Mouse (Mus musculus) forebrain, embryonic 10.5 days (tissue): ENCODE results near the gene Dnal4. TPM values are rescaled to one million over a fixed set of nuclear protein-coding genes. Genes with fewer than 3 reads are reported as not detected.

Experiments used
- DNase-seq: peaks from one replicate; pipeline ENCODE4 v3.0.0-alpha.2; 2017; ENCODE audit warnings: low spot score; ENCODE audit errors: extremely low spot score
- H3K27ac ChIP-seq: fragments of 300-500 bp; sonication (generic); 2 replicates; pipeline ENCODE4 v1.5.1; 2016; ENCODE audit warnings: mild to moderate bottlenecking
- H3K27me3 ChIP-seq: fragments of 300-500 bp; sonication (generic); 2 replicates; pipeline ENCODE4 v1.6.1; 2016; ENCODE audit warnings: mild to moderate bottlenecking; ENCODE audit not compliant: poor library complexity, severe bottlenecking
- H3K36me3 ChIP-seq: fragments of 300-500 bp; sonication (generic); replicated peaks from 2 replicates; pipeline ENCODE4 v1.6.1; 2016; ENCODE audit warnings: mild to moderate bottlenecking, moderate library complexity
- H3K4me1 ChIP-seq: fragments of 300-500 bp; sonication (generic); 2 replicates; pipeline ENCODE4 v1.6.1; 2016
- H3K4me3 ChIP-seq: fragments of 300-500 bp; sonication (generic); 2 replicates; pipeline ENCODE4 v1.5.1; 2016; ENCODE audit warnings: mild to moderate bottlenecking, moderate library complexity
- H3K9me3 ChIP-seq: fragments of 300-500 bp; sonication (generic); 2 replicates; pipeline ENCODE4 v1.6.1; 2016; ENCODE audit warnings: mild to moderate bottlenecking, moderate library complexity
- WGBS: fragments of 180-500 bp; shearing (Covaris S2); methylation state at CpG from one replicate; pipeline ENCODE4 v1.1.7; 2016; 5-methylcytosine and 5-hydroxymethylcytosine counted together
- polyA plus RNA-seq: library from polyadenylated mRNA; unstranded; fragments of >200 nt; fragmentation: Nextera tagmentation; extraction: Ambion mirVana; gene quantifications from 2 replicates; pipeline ENCODE4 v1.2.1, GENCODE M21; 2016

Gene Dnal4
- polyA plus RNA-seq, 1 experiment from 2014 or later, result 70.8 TPM

- Histone ChIP-seq H3K4me3 (no peak overlapping the region), H3K27me3 (peaks cover 68% of the 10 kb centered on the region), H3K4me1 (peaks cover 19% of the 10 kb centered on the region), H3K9me3 (no peaks in the 10 kb centered on the region), H3K36me3 (no peaks in the 10 kb centered on the region), H3K27ac (no peak overlapping the region)
- no peak for DNase-seq
- WGBS, result 65% methylated on average over 5 of the region's 5 CpGs
Measured at GRCm38 (mm10) chr15:79808658-79809057, 31.0 kb upstream of the Dnal4 start.

GRCm38 (mm10) chr15:79808114-79808513, 30.5 kb upstream of the Dnal4 start:
- H3K36me3 ChIP-seq, result no peaks in the 10 kb centered on the region
- no peak overlapping the region for H3K27ac ChIP-seq
- peaks cover 74% of the 10 kb centered on the region for H3K27me3 ChIP-seq
- no peak overlapping the region for H3K4me3 ChIP-seq
- no peaks in the 10 kb centered on the region for H3K9me3 ChIP-seq
- H3K4me1 ChIP-seq, result peaks cover 20% of the 10 kb centered on the region
- 38% methylated on average over 5 of the region's 5 CpGs for WGBS
- DNase-seq, result no peak

DNA sequence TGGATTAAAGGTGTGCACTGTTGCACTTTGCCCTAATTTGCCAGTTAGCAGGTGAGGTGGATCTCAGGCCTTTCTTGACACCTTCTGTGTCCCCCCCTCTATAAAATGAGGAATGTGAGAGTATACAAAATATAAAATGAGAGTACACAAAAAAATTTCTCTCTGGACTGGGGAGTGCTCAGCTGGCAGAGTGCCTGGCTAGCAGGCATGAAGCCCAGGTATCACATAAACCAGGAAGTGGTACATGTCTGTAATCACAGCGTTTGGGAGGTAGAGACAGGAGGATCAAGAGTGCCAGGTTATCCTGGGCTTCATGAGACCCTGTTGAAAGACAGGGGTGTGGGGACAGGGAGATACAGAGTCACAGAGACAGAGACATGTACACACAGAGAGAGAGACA, 29.4 kb upstream of the Dnal4 start:
- Histone ChIP-seq H3K36me3 (no peaks in the 10 kb centered on the region), H3K27ac (no peak overlapping the region), H3K4me3 (no peak overlapping the region), H3K4me1 (peaks cover 20% of the 10 kb centered on the region), H3K9me3 (no peaks in the 10 kb centered on the region), H3K27me3 (peaks cover 83% of the 10 kb centered on the region)
- WGBS, result 59% methylated on average over 1 of the region's 1 CpGs
- no peak for DNase-seq

DNA sequence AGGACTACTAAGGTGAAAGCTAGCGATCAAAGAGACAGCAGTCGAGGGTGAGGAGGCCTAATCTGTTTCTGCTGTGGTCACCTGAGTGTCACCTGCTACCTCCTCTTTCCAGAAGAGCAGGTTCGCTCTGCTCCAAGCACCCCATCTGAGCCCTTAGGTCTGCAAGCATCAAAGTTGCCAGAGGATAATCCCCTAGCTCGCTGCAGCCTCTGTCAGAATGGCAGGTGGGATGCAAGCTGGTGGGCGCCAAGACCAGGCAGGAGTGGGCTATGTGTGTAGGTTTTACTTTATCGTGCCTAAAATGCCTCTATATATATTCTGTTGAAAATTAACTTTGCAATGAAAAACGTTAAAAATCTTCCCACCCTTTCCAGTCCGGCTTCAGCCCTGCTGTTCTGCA, 27.6 kb upstream of the Dnal4 start:
- H3K27ac ChIP-seq, result 0 out of 2 replicates have a peak overlapping the region, but pooled peaks have one; percentile 79
- peaks cover 20% of the 10 kb centered on the region for H3K4me1 ChIP-seq
- 21% methylated on average over 8 of the region's 8 CpGs for WGBS
- no peaks in the 10 kb centered on the region for H3K36me3 ChIP-seq
- H3K4me3 ChIP-seq, result peak overlapping the region; percentile 73
- no peaks in the 10 kb centered on the region for H3K9me3 ChIP-seq
- peaks cover 92% of the 10 kb centered on the region for H3K27me3 ChIP-seq
- no peak for DNase-seq

DNA sequence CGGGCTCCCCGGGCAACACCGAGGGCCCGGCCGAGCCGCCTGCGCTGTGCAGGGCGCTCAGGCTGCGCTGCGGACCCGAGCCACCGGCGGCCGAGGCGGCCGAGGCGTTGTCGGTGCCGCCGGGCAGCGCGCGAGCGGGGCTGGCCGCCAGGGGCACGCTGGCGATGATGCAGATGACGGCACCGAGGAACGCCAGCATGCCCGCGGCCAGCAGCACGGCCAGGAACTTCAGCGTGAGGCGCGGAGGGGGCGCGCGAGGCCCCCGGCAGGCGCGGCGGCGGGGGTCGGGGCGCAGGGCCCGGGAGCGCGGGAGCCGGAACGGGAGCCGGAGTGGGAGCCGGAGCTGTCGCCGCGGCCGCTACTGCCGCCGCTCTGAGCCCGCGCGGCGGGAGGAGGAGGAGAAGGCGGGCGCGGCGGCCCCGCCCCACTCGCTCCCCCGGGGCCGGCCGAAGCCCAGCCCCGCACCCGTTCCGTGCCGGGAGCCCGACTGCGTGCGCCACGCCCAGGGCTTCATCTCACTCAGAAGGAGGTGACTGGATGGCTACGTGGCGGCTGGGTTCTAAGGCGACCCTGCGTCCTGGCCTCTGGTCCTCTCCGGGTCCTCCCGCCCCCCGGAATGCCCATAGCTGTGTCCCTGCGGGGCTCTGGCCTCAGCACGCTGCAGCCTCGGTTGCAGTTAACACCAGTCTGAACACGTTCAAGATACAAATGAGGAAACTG, 26.9 kb upstream of the Dnal4 start, which contains the start of gene Nptxr:
Nptxr (minus strand) TSS at position 415 of the 720 bp plus-strand sequence.
- H3K36me3 ChIP-seq, result no peaks in the 10 kb centered on the region
- peak; percentile 53 for DNase-seq
- H3K4me3 ChIP-seq, result peak within 1 kb of the TSS; percentile 73
- peak within 1 kb of the TSS; percentile 79 for H3K27ac ChIP-seq
- WGBS, result under 1% methylated on average over 90 of the region's 91 CpGs
- H3K27me3 ChIP-seq, result peaks cover 91% of the 10 kb centered on the region
- H3K9me3 ChIP-seq, result no peaks in the 10 kb centered on the region
- H3K4me1 ChIP-seq, result peaks cover 20% of the 10 kb centered on the region

- Histone ChIP-seq H3K36me3 (no peaks in the 10 kb centered on the region), H3K4me1 (peaks cover 20% of the 10 kb centered on the region), H3K27ac (peak overlapping the region; percentile 79), H3K9me3 (no peaks in the 10 kb centered on the region), H3K4me3 (peak overlapping the region; percentile 73), H3K27me3 (peaks cover 87% of the 10 kb centered on the region)
- DNase-seq, result no peak
- WGBS, result 5% methylated on average over 81 of the region's 81 CpGs
Measured at GRCm38 (mm10) chr15:79803533-79804351, 26.1 kb upstream of the Dnal4 start.

DNA sequence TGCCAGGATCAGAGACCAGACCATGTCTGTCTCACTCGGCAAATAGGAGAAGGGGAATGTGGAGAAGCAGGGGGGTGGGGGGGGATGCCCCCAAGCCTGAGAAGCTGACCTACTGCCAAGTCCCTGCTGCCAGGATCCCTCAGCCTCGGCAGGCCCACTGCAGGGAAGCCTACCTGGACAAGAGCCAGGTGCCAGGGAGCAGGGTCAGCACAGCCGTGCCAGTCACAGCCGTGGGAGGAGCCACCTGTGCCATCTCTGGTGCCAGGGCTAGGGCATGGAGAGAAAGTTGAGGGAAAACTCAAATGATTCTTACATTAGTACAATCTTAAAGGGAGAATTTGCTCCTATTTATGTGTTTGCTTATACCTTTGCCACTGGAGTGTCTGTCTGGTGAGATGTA, 24.7 kb upstream of the Dnal4 start:
- H3K4me1 ChIP-seq, result peaks cover 20% of the 10 kb centered on the region
- H3K36me3 ChIP-seq, result no peaks in the 10 kb centered on the region
- 81% methylated on average over 4 of the region's 4 CpGs for WGBS
- no peaks in the 10 kb centered on the region for H3K9me3 ChIP-seq
- no peak for DNase-seq
- no peak overlapping the region for H3K27ac ChIP-seq
- no peak overlapping the region for H3K4me3 ChIP-seq
- H3K27me3 ChIP-seq, result peaks cover 74% of the 10 kb centered on the region

DNA sequence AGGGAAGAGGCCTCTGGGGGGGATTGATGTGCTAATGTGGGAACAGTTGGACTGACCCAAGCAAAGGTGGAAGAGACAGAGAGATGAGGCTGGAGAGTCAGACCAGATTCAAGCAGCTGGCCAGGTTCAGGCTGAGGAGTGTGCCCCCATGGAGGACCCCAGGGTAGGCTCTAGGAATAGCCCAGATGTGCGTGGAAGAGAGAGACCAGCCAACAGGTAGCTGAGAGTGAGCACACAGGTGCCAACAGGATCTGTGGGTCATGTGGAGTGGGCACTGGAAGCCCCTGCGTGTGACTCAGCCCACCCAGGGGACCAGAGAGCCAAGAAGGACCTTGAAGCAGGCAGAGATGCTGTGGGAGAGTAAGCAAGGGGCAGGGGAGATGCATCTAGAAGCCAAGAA, 24.0 kb upstream of the Dnal4 start:
- 75% methylated on average over 2 of the region's 2 CpGs for WGBS
- H3K27me3 ChIP-seq, result peaks cover 68% of the 10 kb centered on the region

GRCm38 (mm10) chr15:79800701-79801100, 23.1 kb upstream of the Dnal4 start:
- peaks cover 58% of the 10 kb centered on the region for H3K27me3 ChIP-seq
- no peak for DNase-seq
- no peak overlapping the region for H3K27ac ChIP-seq
- WGBS, result 64% methylated on average over 11 of the region's 11 CpGs
- no peak overlapping the region for H3K4me3 ChIP-seq
- H3K9me3 ChIP-seq, result no peaks in the 10 kb centered on the region
- H3K4me1 ChIP-seq, result peaks cover 20% of the 10 kb centered on the region
- no peaks in the 10 kb centered on the region for H3K36me3 ChIP-seq

More for the DNA sequence above, 24.0 kb upstream of the Dnal4 start:
- Histone ChIP-seq H3K4me1 (peaks cover 20% of the 10 kb centered on the region), H3K4me3 (no peak overlapping the region), H3K27ac (no peak overlapping the region), H3K36me3 (no peaks in the 10 kb centered on the region), H3K9me3 (no peaks in the 10 kb centered on the region)
- no peak for DNase-seq

DNA sequence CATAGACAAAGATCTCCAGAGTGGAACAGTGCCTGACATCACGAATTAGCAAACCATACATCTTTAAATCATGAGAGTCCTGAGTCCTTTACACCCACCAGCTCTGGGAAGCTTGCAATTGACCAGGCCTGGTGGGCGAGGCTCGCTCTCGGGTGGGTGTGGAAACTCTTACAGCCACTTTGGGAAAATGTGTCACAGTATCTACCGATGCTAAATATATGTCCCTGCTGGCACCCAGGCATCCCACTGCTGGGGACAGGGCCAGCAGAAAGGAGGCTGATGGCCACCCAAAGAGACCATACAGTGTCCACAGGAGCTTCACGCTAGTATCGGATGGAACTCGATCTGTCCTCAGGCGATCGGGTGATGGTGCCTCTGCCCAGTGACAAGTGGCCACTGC, 20.9 kb upstream of the Dnal4 start:
- no peak for DNase-seq
- Histone ChIP-seq H3K27ac (no peak overlapping the region), H3K4me1 (peaks cover 3% of the 10 kb centered on the region; the same call in 1 of the 2 replicates), H3K27me3 (peaks cover 46% of the 10 kb centered on the region), H3K4me3 (no peak overlapping the region), H3K9me3 (no peaks in the 10 kb centered on the region), H3K36me3 (no peaks in the 10 kb centered on the region)
- WGBS, result 90% methylated on average over 10 of the region's 10 CpGs

DNA sequence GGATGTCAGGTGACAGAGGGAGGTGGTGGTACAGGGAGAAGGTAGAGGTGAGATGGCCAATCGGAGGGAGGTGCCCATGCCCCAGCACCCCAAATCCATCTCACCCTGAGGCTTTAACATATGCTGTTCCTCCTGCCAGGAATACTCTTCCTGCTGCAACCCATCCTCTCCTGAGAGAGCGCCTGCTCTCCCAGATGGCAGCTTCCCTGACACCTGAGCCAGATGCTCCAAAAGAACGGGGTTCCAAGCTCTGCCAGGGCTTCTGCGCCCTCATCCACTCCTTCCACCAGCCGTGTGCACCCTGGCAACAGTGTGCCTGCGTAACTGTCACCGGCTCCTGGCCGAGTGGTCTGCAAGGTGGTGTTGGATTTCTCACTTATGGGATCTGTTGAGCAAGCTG, 20.0 kb upstream of the Dnal4 start:
- H3K27ac ChIP-seq, result no peak overlapping the region
- H3K36me3 ChIP-seq, result no peaks in the 10 kb centered on the region
- DNase-seq, result no peak
- H3K27me3 ChIP-seq, result peaks cover 46% of the 10 kb centered on the region
- peaks cover 2% of the 10 kb centered on the region for H3K4me1 ChIP-seq
- no peaks in the 10 kb centered on the region for H3K9me3 ChIP-seq
- WGBS, result 87% methylated on average over 8 of the region's 8 CpGs
- no peak overlapping the region for H3K4me3 ChIP-seq

DNA sequence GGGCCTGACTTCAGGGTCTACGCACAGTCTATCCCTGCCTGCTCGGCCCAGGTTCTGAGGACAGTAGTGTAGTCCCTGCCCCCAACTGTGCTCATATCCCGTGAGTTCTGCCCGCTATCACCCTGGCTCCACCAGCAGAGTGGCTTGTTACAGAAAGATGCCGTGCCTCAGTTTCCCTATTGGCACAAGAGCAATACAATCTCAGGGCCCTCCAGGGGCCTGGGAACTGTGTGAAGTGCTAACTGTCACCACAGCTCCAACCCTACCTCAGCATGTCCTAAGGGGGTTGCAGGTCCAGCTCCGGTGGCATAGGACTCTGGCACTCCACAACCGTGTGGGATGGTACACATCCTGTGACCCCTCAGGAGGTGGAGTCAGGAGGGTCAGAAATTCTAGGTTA, 19.4 kb upstream of the Dnal4 start:
- H3K27me3 ChIP-seq, result peaks cover 46% of the 10 kb centered on the region
- no peaks in the 10 kb centered on the region for H3K9me3 ChIP-seq
- H3K36me3 ChIP-seq, result no peaks in the 10 kb centered on the region
- WGBS, result 90% methylated on average over 7 of the region's 7 CpGs
- H3K4me1 ChIP-seq, result peaks cover 6% of the 10 kb centered on the region
- no peak overlapping the region for H3K27ac ChIP-seq
- DNase-seq, result no peak
- H3K4me3 ChIP-seq, result no peak overlapping the region

DNA sequence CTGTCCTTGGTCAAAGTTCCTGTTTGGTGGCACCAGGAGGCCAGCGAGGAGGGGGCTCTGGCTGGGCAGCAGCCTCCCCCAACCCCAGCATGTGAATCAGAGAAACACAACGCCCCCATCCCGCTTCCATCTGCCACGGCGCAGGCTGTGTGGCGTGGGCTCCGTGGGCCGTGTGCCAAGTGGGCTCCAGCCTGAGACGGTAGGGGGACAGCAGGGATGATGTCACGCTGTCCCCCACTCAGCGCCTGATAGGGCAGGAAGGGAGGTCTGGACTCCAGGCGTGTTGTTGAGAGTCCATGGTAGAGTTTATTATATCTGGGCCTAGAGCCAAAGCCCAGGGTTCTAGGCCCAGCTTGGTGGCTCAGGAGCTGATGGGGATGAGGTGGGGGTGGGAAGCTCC, 18.6 kb upstream of the Dnal4 start:
- no peaks in the 10 kb centered on the region for H3K36me3 ChIP-seq
- no peaks in the 10 kb centered on the region for H3K9me3 ChIP-seq
- H3K4me1 ChIP-seq, result peaks cover 12% of the 10 kb centered on the region
- H3K27ac ChIP-seq, result no peak overlapping the region
- peaks cover 45% of the 10 kb centered on the region for H3K27me3 ChIP-seq
- no peak for DNase-seq
- no peak overlapping the region for H3K4me3 ChIP-seq
- 92% methylated on average over 12 of the region's 12 CpGs for WGBS
